Mouse (Mus musculus): ENCODE measurements around the gene Prim1.

The Prim1 gene

GRCm38 (mm10) chr10:128015068-128015934 is at the start of gene Prim1:
Prim1 (plus strand) TSS chr10:128015168.
- ATAC-seq (ENCODE audit: insufficient number of reproducible peaks, low FRiP score, low TSS enrichment) = peak; percentile 96

- no peak for ATAC-seq (ENCODE audit: insufficient number of reproducible peaks, low FRiP score, low TSS enrichment)
These were observed 48.5 kb upstream of the Prim1 start for GRCm38 (mm10) chr10:127966506-127966905.

- ATAC-seq (ENCODE audit: insufficient number of reproducible peaks, low FRiP score, low TSS enrichment) = no peak
These were observed 45.1 kb upstream of the Prim1 start for GRCm38 (mm10) chr10:127969820-127970219.

- no peak for ATAC-seq (ENCODE audit: insufficient number of reproducible peaks, low FRiP score, low TSS enrichment)
These were observed 44.6 kb upstream of the Prim1 start for GRCm38 (mm10) chr10:127970359-127970831.

GRCm38 (mm10) chr10:127971135-127971534 is 43.8 kb upstream of the Prim1 start:
- ATAC-seq (ENCODE audit: insufficient number of reproducible peaks, low FRiP score, low TSS enrichment) = no peak

- ATAC-seq (ENCODE audit: insufficient number of reproducible peaks, low FRiP score, low TSS enrichment) = no peak
These were observed 40.9 kb upstream of the Prim1 start for GRCm38 (mm10) chr10:127974062-127974461.

- no peak for ATAC-seq (ENCODE audit: insufficient number of reproducible peaks, low FRiP score, low TSS enrichment)
These were observed 39.5 kb upstream of the Prim1 start for GRCm38 (mm10) chr10:127975503-127975902.

GRCm38 (mm10) chr10:127984650-127985049 is 30.3 kb upstream of the Prim1 start:
- no peak for ATAC-seq (ENCODE audit: insufficient number of reproducible peaks, low FRiP score, low TSS enrichment)

GRCm38 (mm10) chr10:127985601-127986000 is 29.4 kb upstream of the Prim1 start:
- no peak for ATAC-seq (ENCODE audit: insufficient number of reproducible peaks, low FRiP score, low TSS enrichment)

GRCm38 (mm10) chr10:127996690-127997089 is 18.3 kb upstream of the Prim1 start:
- no peak for ATAC-seq (ENCODE audit: insufficient number of reproducible peaks, low FRiP score, low TSS enrichment)

GRCm38 (mm10) chr10:127998260-127998659 is 16.7 kb upstream of the Prim1 start:
- ATAC-seq (ENCODE audit: insufficient number of reproducible peaks, low FRiP score, low TSS enrichment) = no peak

- ATAC-seq (ENCODE audit: insufficient number of reproducible peaks, low FRiP score, low TSS enrichment) = no peak
These were observed 11.6 kb upstream of the Prim1 start for GRCm38 (mm10) chr10:128003281-128003801.

GRCm38 (mm10) chr10:128004918-128005317 is 10.1 kb upstream of the Prim1 start:
- no peak for ATAC-seq (ENCODE audit: insufficient number of reproducible peaks, low FRiP score, low TSS enrichment)

- ATAC-seq (ENCODE audit: insufficient number of reproducible peaks, low FRiP score, low TSS enrichment) = no peak
These were observed 9.5 kb upstream of the Prim1 start for GRCm38 (mm10) chr10:128005479-128005878.

GRCm38 (mm10) chr10:128007446-128007845 is 7.5 kb upstream of the Prim1 start, which contains the start of gene Hsd17b6:
Hsd17b6 (minus strand) TSS chr10:128007611.
- no peak for ATAC-seq (ENCODE audit: insufficient number of reproducible peaks, low FRiP score, low TSS enrichment)

GRCm38 (mm10) chr10:128008207-128008889 is 6.6 kb upstream of the Prim1 start:
- no peak for ATAC-seq (ENCODE audit: insufficient number of reproducible peaks, low FRiP score, low TSS enrichment)

GRCm38 (mm10) chr10:128009735-128010134 is 5.2 kb upstream of the Prim1 start:
- ATAC-seq (ENCODE audit: insufficient number of reproducible peaks, low FRiP score, low TSS enrichment) = no peak

GRCm38 (mm10) chr10:128022196-128022595 is 7.2 kb downstream of the Prim1 start:
- ATAC-seq (ENCODE audit: insufficient number of reproducible peaks, low FRiP score, low TSS enrichment) = no peak

GRCm38 (mm10) chr10:128023496-128023895 is 8.5 kb downstream of the Prim1 start:
- ATAC-seq (ENCODE audit: insufficient number of reproducible peaks, low FRiP score, low TSS enrichment) = no peak

- no peak for ATAC-seq (ENCODE audit: insufficient number of reproducible peaks, low FRiP score, low TSS enrichment)
These were observed 15.0 kb downstream of the Prim1 start for GRCm38 (mm10) chr10:128029931-128030330.

GRCm38 (mm10) chr10:128030860-128031259 is 15.9 kb downstream of the Prim1 start:
- ATAC-seq (ENCODE audit: insufficient number of reproducible peaks, low FRiP score, low TSS enrichment) = no peak
